Mouse (Mus musculus) midbrain, embryonic 16.5 days (tissue): ENCODE measurements around the gene Cmpk2. TPM values are rescaled to one million over a fixed set of nuclear protein-coding genes. Genes with fewer than 3 reads are reported as not detected.
"Not testable (repeated sequence)": the region's sequence is repeated elsewhere in the genome, so short reads cannot be mapped to it uniquely, and the experiment has no call there.

Experiments used
- ATAC-seq: fragments of 200-750 bp; cut with Nextera tagmentation; 2 replicates; pipeline ENCODE4 v1.8.0; 2017; ENCODE audit warnings: moderate TSS enrichment
- H3K27ac ChIP-seq: fragments of 300-500 bp; sonication (generic); 2 replicates; pipeline ENCODE4 v1.5.1; 2014; ENCODE audit warnings: mild to moderate bottlenecking, low read length, mixed read lengths
- H3K27me3 ChIP-seq: fragments of 300-500 bp; sonication (generic); 2 replicates; pipeline ENCODE4 v1.6.1; 2014; ENCODE audit warnings: low read depth, low read length, mixed read lengths; ENCODE audit not compliant: control insufficient read depth, insufficient read depth
- H3K36me3 ChIP-seq: fragments of 300-500 bp; sonication (generic); 2 replicates; pipeline ENCODE4 v1.6.1; 2014; ENCODE audit warnings: mild to moderate bottlenecking, low read length, moderate library complexity, mixed read lengths; ENCODE audit not compliant: control insufficient read depth, insufficient read depth
- H3K4me1 ChIP-seq: fragments of 300-500 bp; sonication (generic); 2 replicates; pipeline ENCODE4 v1.6.1; 2014; ENCODE audit warnings: mild to moderate bottlenecking, low read length, mixed read lengths; ENCODE audit not compliant: control insufficient read depth, insufficient read depth
- H3K4me2 ChIP-seq: fragments of 300-500 bp; sonication (generic); 2 replicates; pipeline ENCODE4 v1.6.1; 2014; ENCODE audit warnings: mild to moderate bottlenecking, low read length, mixed read lengths
- H3K4me3 ChIP-seq: fragments of 300-500 bp; sonication (generic); 2 replicates; pipeline ENCODE4 v1.5.1; 2014; ENCODE audit warnings: low read depth, mild to moderate bottlenecking, low read length, moderate library complexity, mixed read lengths
- H3K9ac ChIP-seq: fragments of 300-500 bp; sonication (generic); 2 replicates; pipeline ENCODE4 v1.6.1; 2014; ENCODE audit warnings: low read depth, low read length, mixed read lengths
- H3K9me3 ChIP-seq: fragments of 300-500 bp; sonication (generic); replicated peaks from 2 replicates; pipeline ENCODE4 v1.6.1; 2014; ENCODE audit warnings: mild to moderate bottlenecking, low read length, mixed read lengths; ENCODE audit not compliant: control insufficient read depth, poor library complexity, severe bottlenecking
- WGBS: fragments of 180-500 bp; shearing (Covaris S2); extraction: QIAGEN DNeasy Blood & Tissue Kit; methylation state at CpG from one replicate; pipeline ENCODE4 v1.1.7; 2014; 5-methylcytosine and 5-hydroxymethylcytosine counted together
- polyA plus RNA-seq: library from polyadenylated mRNA; unstranded; fragments of >200 nt; fragmentation: Nextera tagmentation; extraction: Ambion mirVana; gene quantifications from 2 replicates; pipeline ENCODE4 v1.2.1, GENCODE M21; 2015

Cmpk2 gene
- 18.8 and 25.1 TPM in 2 replicates for polyA plus RNA-seq

GRCm38 (mm10) chr12:26469098-26470041, at the start of gene Cmpk2:
Cmpk2 (plus strand) TSS chr12:26469204.
- peak within 1 kb of the TSS; percentile 92 for H3K4me2 ChIP-seq
- WGBS = under 1% methylated on average over 69 of the region's 69 CpGs
- H3K9me3 ChIP-seq = no peaks in the 10 kb centered on the region
- H3K27ac ChIP-seq = peak within 1 kb of the TSS; percentile 96
- H3K9ac ChIP-seq = peak within 1 kb of the TSS; percentile 96
- H3K4me3 ChIP-seq = peak within 1 kb of the TSS; percentile 68
- H3K27me3 ChIP-seq = no peaks in the 10 kb centered on the region
- no peaks in the 10 kb centered on the region for H3K36me3 ChIP-seq
- peak; percentile 92 for ATAC-seq
- H3K4me1 ChIP-seq = peaks cover 18% of the 10 kb centered on the region

- ATAC-seq = no peak
- 95% methylated on average over 2 of the region's 2 CpGs for WGBS
- Histone ChIP-seq H3K27ac (no peak overlapping the region), H3K9ac (no peak overlapping the region), H3K4me2 (no peak overlapping the region), H3K4me1 (no peaks in the 10 kb centered on the region), H3K27me3 (no peaks in the 10 kb centered on the region), H3K36me3 (no peaks in the 10 kb centered on the region), H3K9me3 (no peaks in the 10 kb centered on the region), H3K4me3 (no peak overlapping the region)
Observed at GRCm38 (mm10) chr12:26424841-26425240, 44.2 kb upstream of the Cmpk2 start.

- not testable (repeated sequence) for ATAC-seq, H3K4me1 ChIP-seq, H3K9me3 ChIP-seq, H3K4me2 ChIP-seq, H3K4me3 ChIP-seq, H3K9ac ChIP-seq, H3K27ac ChIP-seq, H3K27me3 ChIP-seq, H3K36me3 ChIP-seq
- WGBS = 78% methylated on average over 2 of the region's 2 CpGs
Observed at GRCm38 (mm10) chr12:26428771-26429170, 40.2 kb upstream of the Cmpk2 start.

GRCm38 (mm10) chr12:26436334-26436733, 32.7 kb upstream of the Cmpk2 start:
- ATAC-seq = no peak
- no peaks in the 10 kb centered on the region for H3K27me3 ChIP-seq
- no peaks in the 10 kb centered on the region for H3K9me3 ChIP-seq
- H3K9ac ChIP-seq = no peak overlapping the region
- no peak overlapping the region for H3K4me3 ChIP-seq
- H3K27ac ChIP-seq = no peak overlapping the region
- no peaks in the 10 kb centered on the region for H3K36me3 ChIP-seq
- H3K4me1 ChIP-seq = no peaks in the 10 kb centered on the region
- WGBS = 88% methylated on average over 4 of the region's 4 CpGs
- H3K4me2 ChIP-seq = no peak overlapping the region

GRCm38 (mm10) chr12:26437950-26438349, 31.1 kb upstream of the Cmpk2 start:
- Histone ChIP-seq H3K9me3 (no peaks in the 10 kb centered on the region), H3K9ac (no peak overlapping the region), H3K4me1 (no peaks in the 10 kb centered on the region), H3K27me3 (no peaks in the 10 kb centered on the region), H3K36me3 (no peaks in the 10 kb centered on the region), H3K4me3 (no peak overlapping the region), H3K4me2 (no peak overlapping the region), H3K27ac (no peak overlapping the region)
- ATAC-seq = no peak
- 77% methylated on average over 3 of the region's 3 CpGs for WGBS

GRCm38 (mm10) chr12:26439366-26439765, 29.6 kb upstream of the Cmpk2 start:
- no peak overlapping the region for H3K4me2 ChIP-seq
- ATAC-seq = no peak
- H3K27me3 ChIP-seq = no peaks in the 10 kb centered on the region
- H3K36me3 ChIP-seq = no peaks in the 10 kb centered on the region
- H3K9me3 ChIP-seq = no peaks in the 10 kb centered on the region
- no peak overlapping the region for H3K9ac ChIP-seq
- 80% methylated on average over 3 of the region's 3 CpGs for WGBS
- no peak overlapping the region for H3K4me3 ChIP-seq
- H3K27ac ChIP-seq = no peak overlapping the region
- no peaks in the 10 kb centered on the region for H3K4me1 ChIP-seq

- Histone ChIP-seq H3K4me3 (no peak overlapping the region), H3K4me1 (no peaks in the 10 kb centered on the region), H3K36me3 (no peaks in the 10 kb centered on the region), H3K9me3 (no peaks in the 10 kb centered on the region), H3K4me2 (no peak overlapping the region), H3K27ac (no peak overlapping the region), H3K9ac (no peak overlapping the region), H3K27me3 (no peaks in the 10 kb centered on the region)
- 0% methylated on average over 2 of the region's 2 CpGs for WGBS
- no peak for ATAC-seq
Observed at GRCm38 (mm10) chr12:26444054-26444453, 24.9 kb upstream of the Cmpk2 start.

- H3K9ac ChIP-seq = no peak overlapping the region
- H3K36me3 ChIP-seq = no peaks in the 10 kb centered on the region
- WGBS = 87% methylated on average over 2 of the region's 2 CpGs
- no peak overlapping the region for H3K4me2 ChIP-seq
- H3K4me1 ChIP-seq = no peaks in the 10 kb centered on the region
- H3K27ac ChIP-seq = no peak overlapping the region
- H3K4me3 ChIP-seq = no peak overlapping the region
- H3K9me3 ChIP-seq = no peaks in the 10 kb centered on the region
- no peaks in the 10 kb centered on the region for H3K27me3 ChIP-seq
- no peak for ATAC-seq
Observed at GRCm38 (mm10) chr12:26444511-26444910, 24.5 kb upstream of the Cmpk2 start.

GRCm38 (mm10) chr12:26446377-26447045, 22.5 kb upstream of the Cmpk2 start:
- no peak overlapping the region for H3K4me3 ChIP-seq
- H3K9ac ChIP-seq = no peak overlapping the region
- no peak for ATAC-seq
- H3K27ac ChIP-seq = no peak overlapping the region
- 93% methylated on average over 4 of the region's 4 CpGs for WGBS
- H3K27me3 ChIP-seq = no peaks in the 10 kb centered on the region
- no peaks in the 10 kb centered on the region for H3K4me1 ChIP-seq
- H3K36me3 ChIP-seq = no peaks in the 10 kb centered on the region
- no peak overlapping the region for H3K4me2 ChIP-seq
- no peaks in the 10 kb centered on the region for H3K9me3 ChIP-seq
